9 mouse cellular contexts compared by ENCODE assay signal in the genomic region with DNA sequence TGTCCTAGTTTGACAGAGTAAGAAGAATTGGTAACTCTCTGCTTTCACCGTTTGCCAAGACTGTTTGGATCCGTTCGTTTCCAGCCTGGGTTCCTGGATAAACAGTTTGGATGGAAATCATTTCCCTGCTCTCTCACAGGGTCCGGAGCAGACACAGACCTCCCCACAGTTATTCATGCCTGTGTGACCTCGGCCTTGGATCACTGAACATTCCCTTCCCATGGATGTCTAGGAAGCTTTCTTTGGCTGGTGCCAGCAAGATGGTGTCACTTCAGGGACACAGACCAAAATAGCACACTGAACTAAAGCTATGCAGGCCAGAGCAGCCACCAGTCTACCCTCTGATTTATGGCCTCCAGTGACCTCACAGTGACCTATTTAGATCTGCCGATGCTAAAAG. TPM values are rescaled to one million over a fixed set of nuclear protein-coding genes. Genes with fewer than 3 reads are reported as not detected.
DNase-seq lines count a peak whose midpoint lies in the region; ATAC-seq lines count a peak whose summit lies in the region.
"Had no signal": no experiment of that assay in that cellular context is flagged by ENCODE, and none has a peak within 500 bp of the region (broad histone marks: within the 10 kb centered on the region; RNA-seq: fewer than 3 reads in every experiment).

No protein-coding gene starts in this region.

- no peak overlapping the region for H3K4me3 ChIP-seq in heart, embryonic 12.5 days
- no peak overlapping the region for H3K4me3 ChIP-seq in stomach, embryonic 16.5 days (replicated peaks; ENCODE audit: low read length)
- H3K4me3 ChIP-seq: erythroblast, embryonic 14.5 days had no signal

- DNase-seq in retina, postnatal 1 day, result peak; percentile 20
- DNase-seq in retina, embryonic 14.5 days (ENCODE audit: low spot score), result no peak
- peak; percentile 71 to 87 for DNase-seq in kidney, postnatal 25 days
- no peak for DNase-seq in frontal cortex, postnatal 14 days (ENCODE audit: low spot score in 2 of 2)
- DNase-seq in spleen, postnatal 10 days (ENCODE audit: low spot score in 2 of 2), result no peak
- DNase-seq in thymus, postnatal 14 days, result no peak

- ATAC-seq in heart, embryonic 12.5 days (ENCODE audit: insufficient number of reproducible peaks, low FRiP score), result peak; percentile 59; the same call in 1 of the 2 replicates
- peak; percentile 59; the same call in 1 of the 2 replicates for ATAC-seq in stomach, embryonic 16.5 days (ENCODE audit: insufficient read depth, low FRiP score)

- no peaks in the 10 kb centered on the region; the same call in 1 of the 2 replicates for H3K27me3 ChIP-seq in heart, embryonic 12.5 days (replicated peaks)
- no peaks in the 10 kb centered on the region for H3K27me3 ChIP-seq in stomach, embryonic 16.5 days (ENCODE audit: control insufficient read depth, insufficient read depth, low read length)

- no peak overlapping the region for H3K9ac ChIP-seq in heart, embryonic 12.5 days
- H3K9ac ChIP-seq in stomach, embryonic 16.5 days (ENCODE audit: low read length), result no peak overlapping the region

- no peaks in the 10 kb centered on the region for H3K9me3 ChIP-seq in heart, embryonic 12.5 days (replicated peaks)
- H3K9me3 ChIP-seq in stomach, embryonic 16.5 days (replicated peaks; ENCODE audit: control insufficient read depth, low read length), result no peaks in the 10 kb centered on the region

- H3K4me1 ChIP-seq in heart, embryonic 12.5 days (replicated peaks), result peaks cover 27% of the 10 kb centered on the region
- peaks cover 16% of the 10 kb centered on the region for H3K4me1 ChIP-seq in stomach, embryonic 16.5 days (ENCODE audit: control insufficient read depth, insufficient read depth, low read length)

- H3K4me2 ChIP-seq in heart, embryonic 12.5 days, result peak overlapping the region; percentile 8; the same call in 1 of the 2 replicates
- H3K4me2 ChIP-seq in stomach, embryonic 16.5 days (ENCODE audit: low read depth, low read length), result no peak overlapping the region

- WGBS in heart, embryonic 12.5 days, result 21% methylated on average over 6 of the region's 6 CpGs
- WGBS in stomach, embryonic 16.5 days, result 15% methylated on average over 6 of the region's 6 CpGs

- no peaks in the 10 kb centered on the region for H3K36me3 ChIP-seq in heart, embryonic 12.5 days
- H3K36me3 ChIP-seq in stomach, embryonic 16.5 days (ENCODE audit: control insufficient read depth, insufficient read depth, low read length), result no peaks in the 10 kb centered on the region

- H3K27ac ChIP-seq in heart, embryonic 12.5 days (ENCODE audit: poor library complexity, severe bottlenecking), result peak overlapping the region; percentile 83
- peak overlapping the region; percentile 69 for H3K27ac ChIP-seq in stomach, embryonic 16.5 days (ENCODE audit: low read length)

RNA-seq across cellular contexts. Expression of a gene that starts 38.5 kb away (rescaled TPM):
- 10.5 and 10.9 TPM in 2 replicates for polyA plus RNA-seq in heart, embryonic 12.5 days (2016; fragmentation: Nextera tagmentation; extraction: Ambion mirVana)
- polyA plus RNA-seq in stomach, embryonic 16.5 days (2015; fragmentation: Nextera tagmentation; extraction: Ambion mirVana), result 3.6 and 4.3 TPM in 2 replicates

Comparison
In these comparisons a context has a peak if more than half of its experiments do, and no peak if none do; other contexts are left out.
1. DNase-seq: peak in retina, postnatal 1 day (single experiment) and kidney, postnatal 25 days (2 of 2); none in retina, embryonic 14.5 days (single experiment), frontal cortex, postnatal 14 days (0 of 2), spleen, postnatal 10 days (0 of 2) and thymus, postnatal 14 days (single experiment).